Mouse (Mus musculus) myocyte (in vitro differentiated cells): ENCODE results near the gene Card14.

Experiments used
- E2F4 ChIP-seq: IDR thresholded peaks from one replicate; pipeline ENCODE4 v1.6.1; 2011; ENCODE audit warnings: mild to moderate bottlenecking, control low read depth, moderate library complexity; ENCODE audit not compliant: insufficient read depth
- MAX ChIP-seq: IDR thresholded peaks from one replicate; pipeline ENCODE4 v1.6.1; 2011; ENCODE audit warnings: low read depth, mild to moderate bottlenecking, control low read depth
- MYOD1 ChIP-seq, 3 experiments: IDR thresholded peaks; one replicate each; pipeline ENCODE4 v1.6.1; 2011; ENCODE audit warnings: control low read depth in 2 of 3, low read depth in 2 of 3, mild to moderate bottlenecking in 2 of 3, moderate library complexity in 1 of 3; ENCODE audit not compliant: insufficient read length in 2 of 3, control insufficient read depth in 1 of 3
- MYOG ChIP-seq, 3 experiments: IDR thresholded peaks; one replicate each; pipeline ENCODE4 v1.6.1; 2011; ENCODE audit warnings: control low read depth in 2 of 3, low read depth in 2 of 3, mild to moderate bottlenecking in 2 of 3; ENCODE audit not compliant: insufficient read length in 2 of 3, control insufficient read depth in 1 of 3, insufficient read depth in 1 of 3
- POLR2A ChIP-seq: IDR thresholded peaks from one replicate; pipeline ENCODE4 v1.6.1; 2011; ENCODE audit warnings: low read depth, mild to moderate bottlenecking, control low read depth, moderate library complexity; ENCODE audit not compliant: insufficient read length
- TCF12 ChIP-seq: IDR thresholded peaks from one replicate; pipeline ENCODE4 v1.6.1; 2011; ENCODE audit warnings: mild to moderate bottlenecking, control low read depth; ENCODE audit not compliant: poor library complexity, insufficient read depth, severe bottlenecking
- TCF3 ChIP-seq: IDR thresholded peaks from one replicate; pipeline ENCODE4 v1.6.1; 2011; ENCODE audit warnings: low read depth, control low read depth; ENCODE audit not compliant: insufficient read length
- USF1 ChIP-seq: IDR thresholded peaks from one replicate; pipeline ENCODE4 v1.6.1; 2011; ENCODE audit warnings: low read depth, mild to moderate bottlenecking, control low read depth, moderate library complexity

GRCm38 (mm10) chr11:119300246-119300935, 7.2 kb upstream of the Card14 start:
- TF ChIP-seq POLR2A (no peak), MAX (no peak), TCF3 (no peak), MYOG (IDR thresholded peaks at IDR 0.05; ENCODE audit: control insufficient read depth in 1 of 3, insufficient read depth in 1 of 3, insufficient read length in 2 of 3, low read depth in 2 of 3) (no peak), E2F4 (peak; percentile 82), MYOD1 (IDR thresholded peaks at IDR 0.05; ENCODE audit: control insufficient read depth in 1 of 3, insufficient read length in 2 of 3, low read depth in 2 of 3) (no peak), TCF12 (no peak), USF1 (no peak)
